Mouse (Mus musculus): ENCODE data around the gene Gm49322. TPM values are rescaled to one million over a fixed set of nuclear protein-coding genes. Genes with fewer than 3 reads are reported as not detected.
"Not testable (repeated sequence)": the region's sequence is repeated elsewhere in the genome, so short reads cannot be mapped to it uniquely, and the experiment has no call there.

Gm49322 gene
- polyA plus RNA-seq (2012; rRNA removed): 1.3 and 1.6 TPM in 2 replicates

- not testable (repeated sequence) for DNase-seq (ENCODE audit: low spot score)
Measured at GRCm38 (mm10) chr10:80605721-80606120, at the start of gene Gm49322. Gene Gm49322, plus strand, starts transcription at chr10:80606021.

GRCm38 (mm10) chr10:80557346-80557965 is 48.4 kb upstream of the Gm49322 start:
- peak; percentile 68 for DNase-seq (ENCODE audit: low spot score)

- no peak for DNase-seq (ENCODE audit: low spot score)
Measured at GRCm38 (mm10) chr10:80559431-80559830, 46.4 kb upstream of the Gm49322 start.

DNA sequence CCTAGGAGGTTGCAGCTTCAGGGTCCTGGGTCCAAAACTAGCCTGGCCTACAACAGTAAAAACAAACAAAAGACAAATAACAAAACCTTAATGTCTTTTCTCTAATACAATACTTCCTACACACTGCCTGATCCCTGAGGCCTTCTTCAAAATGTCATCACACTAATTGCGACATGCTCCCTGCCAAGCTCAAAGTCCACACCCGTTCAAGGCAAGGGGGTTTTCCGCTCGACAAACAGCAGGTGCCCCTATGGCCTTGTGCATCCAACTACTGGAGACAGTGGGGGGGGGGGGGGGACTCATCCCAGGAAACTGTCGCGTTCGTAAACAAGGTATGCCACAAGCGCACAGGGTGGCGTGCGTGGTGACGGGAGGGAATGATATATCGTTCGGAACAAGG is 45.2 kb upstream of the Gm49322 start:
- DNase-seq (ENCODE audit: low spot score): no peak

DNA sequence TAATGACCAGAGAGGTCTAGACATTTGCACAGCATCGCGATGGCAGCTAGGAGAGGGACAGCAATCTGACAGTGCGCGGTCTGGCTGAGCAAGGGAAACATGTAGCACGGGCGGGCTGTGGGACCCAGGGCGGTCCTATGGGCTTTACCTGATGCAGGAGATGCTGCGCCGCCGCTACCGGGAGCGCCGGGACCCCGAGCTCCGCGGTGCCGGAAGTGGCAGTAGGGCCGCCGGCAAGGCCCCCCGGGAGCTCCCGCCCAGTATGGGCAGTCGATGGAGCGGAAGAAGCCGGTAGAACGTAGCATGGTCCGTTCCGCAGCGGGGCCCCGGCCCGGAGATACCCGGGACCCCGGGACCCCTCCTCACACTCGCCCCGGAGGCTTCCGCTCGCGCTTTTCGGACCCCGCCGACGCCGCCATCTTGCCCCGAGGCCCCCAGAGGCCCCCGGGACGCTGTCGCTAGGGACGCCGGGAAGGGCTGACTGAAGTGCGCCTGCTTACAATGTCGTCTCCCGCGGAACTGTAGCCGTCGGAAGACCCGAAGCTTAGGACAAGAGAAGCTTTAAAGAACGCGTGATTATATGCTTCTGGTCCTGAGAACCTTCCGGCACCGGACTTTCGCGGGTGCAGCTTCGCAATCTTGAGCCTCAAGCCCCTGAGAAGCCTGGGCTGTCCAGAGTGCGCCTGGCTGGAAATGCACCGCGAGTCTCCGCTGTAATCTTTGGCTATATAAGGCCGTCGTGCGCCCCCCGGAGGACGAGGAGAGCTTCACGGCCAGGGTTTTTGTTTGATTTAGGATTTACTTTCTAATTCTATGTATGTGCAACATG is 44.5 kb upstream of the Gm49322 start, which contains the start of gene Rexo1:
TSS of gene Rexo1 (minus strand) at position 445 of the 829 bp plus-strand sequence.
- peak; percentile 88 for DNase-seq (ENCODE audit: low spot score)

GRCm38 (mm10) chr10:80566375-80567092 is 39.3 kb upstream of the Gm49322 start:
- DNase-seq (ENCODE audit: low spot score): peak; percentile 70

DNA sequence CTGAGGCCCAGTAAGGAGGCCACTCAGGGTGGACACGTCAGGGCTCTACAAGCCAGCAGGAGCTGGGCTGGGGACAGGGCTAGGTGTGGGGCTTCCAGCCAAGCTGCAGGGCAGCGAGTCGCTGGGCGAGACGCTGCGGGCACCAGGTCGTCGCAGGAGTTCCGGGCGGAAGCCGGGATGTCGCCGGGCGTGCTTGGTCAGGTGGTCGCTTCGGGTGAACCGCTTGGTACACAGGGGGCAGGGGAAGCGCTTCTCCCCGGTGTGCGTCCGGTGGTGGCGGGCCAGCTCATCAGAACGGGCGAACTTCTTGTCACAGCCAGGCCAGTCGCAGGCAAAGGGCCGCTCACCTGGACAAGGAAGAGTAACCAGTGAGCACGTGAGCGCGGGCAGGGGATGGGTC is 36.9 kb upstream of the Gm49322 start:
- DNase-seq (ENCODE audit: low spot score): no peak

- no peak for DNase-seq (ENCODE audit: low spot score)
Measured at GRCm38 (mm10) chr10:80569664-80570066, 36.2 kb upstream of the Gm49322 start.

GRCm38 (mm10) chr10:80570419-80570818 is 35.4 kb upstream of the Gm49322 start:
- no peak for DNase-seq (ENCODE audit: low spot score)

- no peak for DNase-seq (ENCODE audit: low spot score)
Measured at GRCm38 (mm10) chr10:80570871-80571836, 34.7 kb upstream of the Gm49322 start.

DNA sequence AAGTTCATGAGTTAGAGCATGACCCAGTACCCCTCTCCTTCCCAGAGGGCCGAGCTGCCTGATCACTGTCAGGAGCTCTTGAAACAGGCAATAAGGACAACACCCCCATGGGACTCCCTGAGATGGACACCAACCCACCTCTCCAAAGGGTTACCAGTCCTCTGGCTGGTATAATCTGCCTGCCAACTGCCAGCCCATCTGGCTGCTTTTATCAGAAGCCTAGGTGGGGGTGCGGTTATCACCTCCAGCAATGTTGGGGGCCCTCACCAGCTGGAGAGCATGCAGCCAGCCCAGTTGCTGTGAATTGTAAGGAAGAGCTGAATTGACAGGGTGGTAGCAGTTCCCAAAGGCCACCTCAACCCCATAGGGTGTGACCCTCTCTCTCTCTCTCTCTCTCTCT is 33.3 kb upstream of the Gm49322 start:
- no peak for DNase-seq (ENCODE audit: low spot score)

- no peak for DNase-seq (ENCODE audit: low spot score)
Measured at GRCm38 (mm10) chr10:80573944-80574343, 31.9 kb upstream of the Gm49322 start.

- no peak for DNase-seq (ENCODE audit: low spot score)
Measured at GRCm38 (mm10) chr10:80574896-80575295, 30.9 kb upstream of the Gm49322 start.

GRCm38 (mm10) chr10:80575925-80576324 is 29.9 kb upstream of the Gm49322 start:
- DNase-seq (ENCODE audit: low spot score): no peak

DNA sequence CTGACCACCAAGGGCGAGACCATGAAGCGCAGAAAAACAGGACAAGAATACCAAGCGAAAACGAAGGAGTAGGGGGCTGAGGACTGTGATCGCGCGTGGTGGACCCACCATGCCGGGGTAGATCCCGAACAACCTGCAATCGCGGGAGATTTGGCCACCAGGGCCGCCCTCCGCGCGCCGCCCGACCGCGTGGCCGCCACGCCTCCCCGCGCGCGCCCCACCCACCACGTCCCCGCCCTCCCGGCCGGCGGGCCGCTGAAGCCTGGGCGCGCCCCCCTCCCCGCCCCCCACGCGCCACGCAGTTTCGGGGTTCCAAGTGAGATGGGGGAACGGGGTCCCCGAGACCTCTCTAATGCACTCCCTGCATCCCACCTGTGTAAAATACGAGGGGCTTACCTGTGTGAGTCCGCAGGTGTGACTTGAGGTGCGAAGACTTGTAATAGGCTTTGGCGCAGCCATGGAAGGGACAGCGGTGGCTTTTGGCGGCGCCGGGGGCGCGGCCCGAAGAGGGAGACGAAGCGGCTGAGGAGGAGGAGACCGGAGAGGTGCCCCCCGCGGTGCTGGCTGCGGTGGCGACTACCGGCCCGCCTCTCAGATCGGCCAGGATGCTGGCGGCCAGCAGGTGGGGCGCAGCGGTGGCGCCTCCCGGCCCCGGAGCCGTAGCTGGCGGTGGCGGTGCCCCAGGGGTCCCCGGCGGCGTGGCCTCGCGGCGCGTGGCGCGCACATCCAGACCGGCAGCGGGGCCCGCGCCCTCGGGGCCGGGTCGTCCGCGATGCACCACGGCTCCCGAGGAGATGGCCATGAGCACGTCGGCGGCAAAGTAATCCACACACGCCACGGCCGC is 29.2 kb upstream of the Gm49322 start:
- peak; percentile 56 for DNase-seq (ENCODE audit: low spot score)

GRCm38 (mm10) chr10:80577195-80578130 is 28.4 kb upstream of the Gm49322 start, which contains the start of gene Klf16:
Gene Klf16, minus strand, starts transcription at chr10:80577321.
- DNase-seq (ENCODE audit: low spot score): peak; percentile 99

- peak; percentile 70 for DNase-seq (ENCODE audit: low spot score)
Measured at GRCm38 (mm10) chr10:80578131-80578750, 27.6 kb upstream of the Gm49322 start.

- no peak for DNase-seq (ENCODE audit: low spot score)
Measured at GRCm38 (mm10) chr10:80578911-80579310, 26.9 kb upstream of the Gm49322 start.

GRCm38 (mm10) chr10:80583047-80583446 is 22.8 kb upstream of the Gm49322 start:
- DNase-seq (ENCODE audit: low spot score): no peak

Measured in urinary bladder, adult 2 months (tissue).